Mouse (Mus musculus): Measurements from ENCODE around the gene Fbxl19.

DNA sequence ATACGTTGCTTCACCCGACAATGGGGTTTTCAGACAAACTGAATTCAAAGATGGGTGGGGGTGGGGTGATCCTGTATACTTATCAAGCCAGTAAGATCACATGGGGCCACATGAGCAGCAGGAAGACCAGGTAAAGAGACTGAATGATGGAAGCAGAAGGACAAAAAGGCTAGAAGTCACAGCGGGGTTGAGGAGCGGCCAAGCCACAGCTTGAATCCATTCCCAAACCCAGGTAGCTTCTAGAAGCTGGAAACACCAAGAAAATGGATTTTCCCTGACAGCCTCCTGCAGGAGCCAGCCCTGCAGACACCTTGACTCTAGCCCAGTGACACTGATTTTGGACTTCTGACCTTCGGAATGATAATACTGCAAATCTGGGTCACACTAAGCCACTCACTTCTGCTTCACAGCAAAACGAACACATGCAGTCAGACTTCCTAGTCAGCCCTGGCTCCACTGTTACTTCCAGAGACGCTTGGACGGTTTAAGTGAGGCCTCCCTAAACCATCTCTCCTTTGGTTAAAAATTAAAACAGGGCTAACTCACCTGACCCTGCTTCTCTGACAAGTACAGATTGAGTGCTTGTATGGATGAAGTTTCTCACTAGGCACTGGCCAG, 40.7 kb upstream of the Fbxl19 start:
- TF ChIP-seq CTCF (IDR thresholded peaks at IDR 0.05; ENCODE audit: insufficient read depth, low read depth, low read length), result no peak
- no peak for TF ChIP-seq POLR2A (IDR thresholded peaks at IDR 0.05; ENCODE audit: insufficient read depth, low read depth, low read length)

Data from olfactory bulb, adult 2 months (tissue).